Mouse (Mus musculus) MEL (cell line): ENCODE measurements at regions not wholly inside any gene's neighbourhood (a gene's known extent, or its start where the extent isn't known, plus 50 kb on each side); places are given as distances from the start of the nearest gene placed in this dataset.

Experiments
- DNase-seq: peaks from one replicate; pipeline ENCODE4 v3.0.0; 2011; ENCODE audit warnings: low read depth, low spot score
- H3K27ac ChIP-seq: 2 replicates; pipeline ENCODE4 v1.5.1; 2012; ENCODE audit warnings: low read depth, mild to moderate bottlenecking, control low read depth, low read length, moderate library complexity; ENCODE audit not compliant: control insufficient read depth
- H3K27me3 ChIP-seq, 2 experiments: fragments of 150-350 bp in 1 of 2; sonication (generic) in 1 of 2; 2 replicates each; pipeline ENCODE4 v1.6.1; 2012; ENCODE audit warnings: low read length in 2 of 2, mild to moderate bottlenecking in 2 of 2, improper control_type of control experiment in 1 of 2, moderate library complexity in 1 of 2; ENCODE audit not compliant: insufficient read depth in 2 of 2, control insufficient read depth in 1 of 2
- H3K36me3 ChIP-seq, 2 experiments: 2 replicates each; pipeline ENCODE4 v1.6.1; 2012 to 2014; ENCODE audit warnings: low read length in 2 of 2, improper control_type of control experiment in 1 of 2, inconsistent platforms in 1 of 2, mild to moderate bottlenecking in 1 of 2; ENCODE audit not compliant: insufficient read depth in 2 of 2, control insufficient read depth in 1 of 2
- H3K4me1 ChIP-seq, 2 experiments: fragments of 150-350 bp in 1 of 2; sonication (generic) in 1 of 2; 2 replicates each; pipeline ENCODE4 v1.6.1; 2012; ENCODE audit warnings: low read length in 2 of 2, improper control_type of control experiment in 1 of 2, mild to moderate bottlenecking in 1 of 2; ENCODE audit not compliant: insufficient read depth in 2 of 2, control insufficient read depth in 1 of 2
- H3K4me3 ChIP-seq, 2 experiments: fragments of 150-350 bp in 1 of 2; sonication (generic) in 1 of 2; 2 replicates each; pipeline ENCODE4 v1.5.1; 2012; ENCODE audit warnings: low read depth in 2 of 2, low read length in 2 of 2, mild to moderate bottlenecking in 2 of 2, moderate library complexity in 2 of 2, control low read depth in 1 of 2, improper control_type of control experiment in 1 of 2; ENCODE audit not compliant: control insufficient read depth in 1 of 2, insufficient read depth in 1 of 2
- H3K79me2 ChIP-seq: 2 replicates; pipeline ENCODE4 v1.6.1; 2012; ENCODE audit warnings: mild to moderate bottlenecking, low read length, moderate library complexity; ENCODE audit not compliant: control insufficient read depth, poor library complexity, insufficient read depth
- H3K9ac ChIP-seq: 2 replicates; pipeline ENCODE4 v1.6.1; 2012; ENCODE audit warnings: low read depth, mild to moderate bottlenecking, control low read depth, low read length, moderate library complexity; ENCODE audit not compliant: control insufficient read depth, poor library complexity, severe bottlenecking
- H3K9me3 ChIP-seq: fragments of 150-350 bp; sonication (generic); replicated peaks from 2 replicates; pipeline ENCODE4 v1.6.1; 2012; ENCODE audit warnings: mild to moderate bottlenecking, low read length, improper control_type of control experiment, moderate library complexity; ENCODE audit not compliant: insufficient read depth
- BHLHE40 ChIP-seq: IDR thresholded peaks from 2 replicates; pipeline ENCODE4 v1.6.1; 2012; ENCODE audit warnings: low read depth, mild to moderate bottlenecking, inconsistent platforms, low read length, improper control_type of control experiment, borderline replicate concordance
- CHD2 ChIP-seq: IDR thresholded peaks from 2 replicates; pipeline ENCODE4 v1.6.1; 2011; ENCODE audit warnings: low read length, improper control_type of control experiment
- CTCF ChIP-seq, 3 experiments: IDR thresholded peaks in 2 of 3; conservative IDR thresholded peaks in 1 of 3; 2 replicates each; pipeline ENCODE4 v1.5.1; 2011 to 2012; ENCODE audit warnings: low read length in 3 of 3, low read depth in 2 of 3, mild to moderate bottlenecking in 2 of 3, improper control_type of control experiment in 1 of 3, inconsistent platforms in 1 of 3, mixed read lengths in 1 of 3, moderate library complexity in 1 of 3; ENCODE audit not compliant: control insufficient read depth in 1 of 3, insufficient read depth in 1 of 3, poor library complexity in 1 of 3, severe bottlenecking in 1 of 3
- ELF1 ChIP-seq: IDR thresholded peaks from 2 replicates; pipeline ENCODE4 v1.6.1; 2014; ENCODE audit warnings: low read depth, mild to moderate bottlenecking, inconsistent platforms, low read length, improper control_type of control experiment, moderate library complexity
- ETS1 ChIP-seq: IDR thresholded peaks from 2 replicates; pipeline ENCODE4 v1.6.1; 2012; ENCODE audit warnings: low read depth, mild to moderate bottlenecking, inconsistent platforms, low read length, improper control_type of control experiment, moderate library complexity
- GATA1 ChIP-seq: IDR thresholded peaks from 2 replicates; pipeline ENCODE4 v1.6.1; 2011; ENCODE audit warnings: low read depth, low read length, improper control_type of control experiment
- HCFC1 ChIP-seq: IDR thresholded peaks from 2 replicates; pipeline ENCODE4 v1.6.1; 2012; ENCODE audit warnings: low read depth, mild to moderate bottlenecking, inconsistent platforms, low read length, improper control_type of control experiment, moderate library complexity
- JUND ChIP-seq: IDR thresholded peaks from 2 replicates; pipeline ENCODE4 v1.6.1; 2011; ENCODE audit warnings: low read depth, mild to moderate bottlenecking, improper control_type of control experiment, low read length
- KAT2A ChIP-seq: conservative IDR thresholded peaks from 2 replicates; pipeline ENCODE4 v1.6.1; 2012; ENCODE audit warnings: low read depth, low read length, improper control_type of control experiment, inconsistent platforms
- MAFK ChIP-seq: IDR thresholded peaks from 2 replicates; pipeline ENCODE4 v1.6.1; 2011; ENCODE audit warnings: low read depth, mild to moderate bottlenecking, low read length, improper control_type of control experiment, borderline replicate concordance
- MEF2A ChIP-seq: IDR thresholded peaks from 2 replicates; pipeline ENCODE4 v1.6.1; 2014; ENCODE audit warnings: low read depth, mild to moderate bottlenecking, inconsistent platforms, low read length, improper control_type of control experiment; ENCODE audit not compliant: poor library complexity, insufficient replicate concordance, severe bottlenecking; ENCODE audit errors: extremely low read depth
- MYB ChIP-seq: IDR thresholded peaks from 2 replicates; pipeline ENCODE4 v1.6.1; 2011; ENCODE audit warnings: mild to moderate bottlenecking, low read depth, low read length, improper control_type of control experiment
- MYC ChIP-seq: IDR thresholded peaks from 2 replicates; pipeline ENCODE4 v1.6.1; 2011; ENCODE audit warnings: low read depth, mild to moderate bottlenecking, low read length, improper control_type of control experiment, moderate library complexity
- NELFE ChIP-seq: IDR thresholded peaks from 2 replicates; pipeline ENCODE4 v1.6.1; 2011; ENCODE audit warnings: low read depth, low read length, improper control_type of control experiment
- NRF1 ChIP-seq: IDR thresholded peaks from 2 replicates; pipeline ENCODE4 v1.6.1; 2014; ENCODE audit warnings: low read depth, mild to moderate bottlenecking, inconsistent platforms, low read length, improper control_type of control experiment, moderate library complexity; ENCODE audit not compliant: poor library complexity, insufficient read depth, severe bottlenecking
- POLR2A ChIP-seq, 2 experiments: IDR thresholded peaks; 2 replicates each; pipeline ENCODE4 v1.6.1; 2011 to 2012; ENCODE audit warnings: low read length in 2 of 2, mild to moderate bottlenecking in 2 of 2, control low read depth in 1 of 2, improper control_type of control experiment in 1 of 2, low read depth in 1 of 2, moderate library complexity in 1 of 2; ENCODE audit not compliant: control insufficient read depth in 1 of 2, insufficient read depth in 1 of 2, poor library complexity in 1 of 2
- RAD21 ChIP-seq: IDR thresholded peaks from 2 replicates; pipeline ENCODE4 v1.6.1; 2011; ENCODE audit warnings: mild to moderate bottlenecking, low read depth, low read length, improper control_type of control experiment
- RCOR1 ChIP-seq: IDR thresholded peaks from 2 replicates; pipeline ENCODE4 v1.6.1; 2012; ENCODE audit warnings: low read depth, mild to moderate bottlenecking, inconsistent platforms, low read length, improper control_type of control experiment
- SIN3A ChIP-seq: IDR thresholded peaks from 2 replicates; pipeline ENCODE4 v1.6.1; 2012; ENCODE audit warnings: low read length, improper control_type of control experiment, inconsistent platforms
- SMC3 ChIP-seq: IDR thresholded peaks from 2 replicates; pipeline ENCODE4 v1.6.1; 2011; ENCODE audit warnings: low read depth, low read length, improper control_type of control experiment
- TAL1 ChIP-seq: IDR thresholded peaks from 2 replicates; pipeline ENCODE4 v1.6.1; 2012; ENCODE audit warnings: mild to moderate bottlenecking, inconsistent platforms, low read length, moderate library complexity, mixed read lengths
- TBP ChIP-seq: IDR thresholded peaks from 2 replicates; pipeline ENCODE4 v1.8.0; 2011; ENCODE audit warnings: low read depth, low read length, improper control_type of control experiment
- TCF12 ChIP-seq: IDR thresholded peaks from 2 replicates; pipeline ENCODE4 v1.6.1; 2014; ENCODE audit warnings: low read depth, mild to moderate bottlenecking, inconsistent platforms, low read length, improper control_type of control experiment, moderate library complexity
- UBTF ChIP-seq: IDR thresholded peaks from 2 replicates; pipeline ENCODE4 v1.6.1; 2012; ENCODE audit warnings: low read depth, mild to moderate bottlenecking, inconsistent platforms, low read length, improper control_type of control experiment, moderate library complexity, borderline replicate concordance; ENCODE audit not compliant: insufficient read depth
- ZC3H11A ChIP-seq: IDR thresholded peaks from 2 replicates; pipeline ENCODE4 v1.6.1; 2012; ENCODE audit warnings: low read depth, mild to moderate bottlenecking, inconsistent platforms, low read length, improper control_type of control experiment
- ZMIZ1 ChIP-seq: IDR thresholded peaks from 2 replicates; pipeline ENCODE4 v1.6.1; 2012; ENCODE audit warnings: low read depth, mild to moderate bottlenecking, inconsistent platforms, low read length, improper control_type of control experiment, moderate library complexity

DNA sequence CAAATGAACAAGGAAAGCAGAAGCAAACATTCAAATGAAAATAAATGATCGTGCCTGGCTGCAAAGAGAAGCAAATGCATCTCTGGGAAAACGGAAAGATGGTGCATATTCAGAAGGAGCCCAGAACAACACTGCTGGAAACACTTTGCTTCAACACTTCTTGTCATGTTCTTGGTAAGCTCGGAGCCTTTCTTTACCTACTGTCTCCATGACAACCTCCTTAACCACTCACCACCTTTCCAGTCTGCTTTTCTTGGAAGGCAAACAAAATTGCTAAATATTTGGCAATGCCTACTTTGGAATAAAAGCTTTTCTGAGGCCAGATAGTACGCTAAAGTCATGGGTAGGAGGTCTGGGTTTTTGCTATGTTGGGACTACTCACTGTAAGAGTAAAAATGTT is 548.1 kb downstream of the Ipo11 start:
- Histone ChIP-seq H3K4me3 (no peak overlapping the region), H3K27ac (no peak overlapping the region), H3K4me1 (no peaks in the 10 kb centered on the region), H3K79me2 (no peaks in the 10 kb centered on the region), H3K9ac (no peak overlapping the region), H3K27me3 (no peaks in the 10 kb centered on the region), H3K9me3 (no peaks in the 10 kb centered on the region), H3K36me3 (no peaks in the 10 kb centered on the region)
- TF ChIP-seq POLR2A (IDR thresholded peaks at IDR 0.05; ENCODE audit: control insufficient read depth in 1 of 2, insufficient read depth in 1 of 2, low read depth in 1 of 2, low read length in 2 of 2, poor library complexity in 1 of 2) (no peak), NRF1 (no peak), MAFK (no peak), ELF1 (no peak), NELFE (no peak), MYC (no peak)
- no peak for DNase-seq

- no peaks in the 10 kb centered on the region for H3K9me3 ChIP-seq
- H3K79me2 ChIP-seq: no peaks in the 10 kb centered on the region
- H3K36me3 ChIP-seq: no peaks in the 10 kb centered on the region
- H3K27me3 ChIP-seq: no peaks in the 10 kb centered on the region
- H3K4me1 ChIP-seq: no peaks in the 10 kb centered on the region
- TF ChIP-seq UBTF (no peak), BHLHE40 (no peak), CTCF (IDR thresholded peaks at IDR 0.05 in 2 of 3, conservative IDR thresholded peaks at IDR 0.05 in 1 of 3; ENCODE audit: control insufficient read depth in 1 of 3, insufficient read depth in 1 of 3, low read depth in 2 of 3, low read length in 3 of 3, poor library complexity in 1 of 3, severe bottlenecking in 1 of 3) (no peak), TCF12 (no peak), MYB (no peak), MYC (no peak), HCFC1 (no peak), ZC3H11A (no peak)
- no peak overlapping the region for H3K9ac ChIP-seq
- no peak for DNase-seq
- H3K27ac ChIP-seq: no peak overlapping the region
- H3K4me3 ChIP-seq: no peak overlapping the region
Observed at GRCm38 (mm10) chr13:106367589-106367988, 569.2 kb downstream of the Ipo11 start.

GRCm38 (mm10) chr13:106352614-106353409 is 583.9 kb downstream of the Ipo11 start:
- no peak overlapping the region for H3K9ac ChIP-seq
- DNase-seq: no peak
- no peak overlapping the region for H3K27ac ChIP-seq
- no peaks in the 10 kb centered on the region for H3K4me1 ChIP-seq
- H3K9me3 ChIP-seq: no peaks in the 10 kb centered on the region
- H3K79me2 ChIP-seq: no peaks in the 10 kb centered on the region
- no peaks in the 10 kb centered on the region for H3K27me3 ChIP-seq
- no peak overlapping the region for H3K4me3 ChIP-seq
- no peaks in the 10 kb centered on the region for H3K36me3 ChIP-seq
- no peak for TF ChIP-seq SIN3A
- TF ChIP-seq SMC3: no peak
- no peak for TF ChIP-seq NELFE
- TF ChIP-seq RCOR1: no peak
- no peak for TF ChIP-seq KAT2A
- TF ChIP-seq UBTF: no peak
- no peak for TF ChIP-seq TAL1
- TF ChIP-seq GATA1: no peak
- no peak for TF ChIP-seq JUND
- TF ChIP-seq CHD2: no peak
- TF ChIP-seq MEF2A: no peak
- no peak for TF ChIP-seq MAFK
- TF ChIP-seq ETS1: no peak
- no peak for TF ChIP-seq TBP
- no peak for TF ChIP-seq ELF1
- no peak for TF ChIP-seq ZMIZ1
- no peak for TF ChIP-seq RAD21
